Mouse (Mus musculus): ENCODE data around the gene Rab5c.

The Rab5c gene

DNA sequence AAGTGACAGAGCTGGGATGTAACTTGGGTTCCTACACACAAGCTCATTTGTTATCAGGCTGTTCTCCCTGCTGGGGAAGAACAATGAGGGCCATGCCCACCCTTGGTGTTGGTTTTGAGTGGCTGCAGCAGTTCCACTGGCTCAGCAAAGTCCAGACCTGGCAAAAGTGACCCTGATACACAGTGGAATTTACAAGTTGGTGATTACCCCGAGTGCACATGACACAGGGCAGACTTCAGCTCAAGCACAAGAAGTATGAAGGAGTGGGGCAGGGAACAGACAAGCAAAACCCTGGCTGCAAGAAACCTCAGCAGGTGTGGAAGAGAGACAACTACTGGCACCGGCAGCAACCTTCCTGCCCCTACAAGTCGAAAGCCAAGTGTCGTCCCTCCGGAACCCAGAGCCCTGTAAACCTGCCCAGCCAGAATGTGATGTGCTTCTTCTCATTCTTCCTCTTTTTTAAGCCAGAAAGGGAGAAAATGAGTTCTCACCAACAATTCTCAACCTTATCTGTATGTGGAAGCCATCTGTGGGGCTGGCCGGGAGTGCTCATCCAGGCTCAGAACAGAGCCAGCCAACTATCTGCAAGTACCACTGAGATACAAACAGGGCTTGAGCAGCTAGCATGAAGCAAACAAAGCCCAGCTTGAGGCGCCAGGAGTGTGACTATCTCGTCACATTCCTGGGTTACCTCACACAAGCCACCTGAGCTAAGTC, 16.1 kb downstream of the Rab5c start:
- no peak for DNase-seq (ENCODE audit: low spot score in 2 of 2)

DNA sequence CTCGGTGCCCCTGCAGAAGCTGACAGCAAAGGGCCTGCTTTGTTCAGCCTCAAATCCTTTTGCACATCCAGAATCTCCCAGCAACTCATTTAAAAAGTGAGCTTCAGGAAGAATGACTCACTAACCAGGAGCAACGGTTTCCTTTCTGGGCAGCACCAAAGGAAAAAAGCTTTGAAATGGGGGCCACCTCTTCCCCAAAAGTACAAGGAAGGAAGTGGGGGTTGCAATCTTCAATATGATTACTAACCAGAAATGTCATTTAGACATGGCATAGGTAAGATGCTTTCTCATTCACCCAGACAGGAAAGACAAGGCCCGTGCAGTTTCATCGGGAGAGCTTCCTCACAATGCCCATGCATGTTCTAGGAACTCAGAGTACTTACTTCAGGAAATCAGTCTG, 16.8 kb downstream of the Rab5c start:
- DNase-seq (ENCODE audit: low spot score in 2 of 2), result no peak

DNA sequence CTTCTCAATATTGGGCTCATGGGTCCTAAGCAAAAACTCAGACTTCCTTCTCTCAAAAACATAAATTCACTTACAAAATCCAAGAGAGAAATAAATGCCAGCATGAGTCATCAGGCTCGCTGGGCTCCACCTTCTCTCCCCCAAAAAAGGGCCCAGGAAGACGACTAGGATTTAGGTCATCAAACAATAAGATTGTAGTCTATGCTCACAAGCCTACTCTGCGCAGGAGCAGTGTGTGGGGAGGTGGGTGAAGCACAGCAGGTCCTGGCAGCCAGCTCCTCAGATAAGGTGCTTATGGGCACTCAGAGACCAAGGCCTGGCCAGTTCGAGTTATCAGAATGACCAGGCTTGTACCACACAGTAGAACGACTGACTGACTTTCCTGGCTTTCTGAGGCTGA, 17.7 kb downstream of the Rab5c start:
- no peak for DNase-seq (ENCODE audit: low spot score in 2 of 2)

DNA sequence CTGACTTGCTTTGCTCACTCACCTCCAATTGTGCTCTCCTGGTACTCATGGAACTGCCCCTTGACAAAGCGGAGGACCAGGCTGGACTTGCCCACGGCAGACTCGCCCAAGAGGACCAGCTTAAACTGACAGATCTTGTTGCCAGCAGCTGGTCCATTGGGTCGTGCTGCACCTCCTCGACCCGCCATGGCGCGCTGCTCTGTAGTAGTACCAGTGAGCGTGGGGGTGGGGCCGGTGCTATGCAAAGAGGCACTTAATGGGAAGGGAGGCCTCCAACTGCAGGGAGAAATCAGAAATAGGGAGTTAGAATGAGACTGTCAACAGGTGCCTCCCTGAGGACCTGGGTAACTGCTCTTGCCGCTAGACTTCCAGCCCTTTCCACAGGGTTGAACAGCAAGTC, 18.1 kb downstream of the Rab5c start:
- DNase-seq (ENCODE audit: low spot score in 2 of 2), result no peak

DNA sequence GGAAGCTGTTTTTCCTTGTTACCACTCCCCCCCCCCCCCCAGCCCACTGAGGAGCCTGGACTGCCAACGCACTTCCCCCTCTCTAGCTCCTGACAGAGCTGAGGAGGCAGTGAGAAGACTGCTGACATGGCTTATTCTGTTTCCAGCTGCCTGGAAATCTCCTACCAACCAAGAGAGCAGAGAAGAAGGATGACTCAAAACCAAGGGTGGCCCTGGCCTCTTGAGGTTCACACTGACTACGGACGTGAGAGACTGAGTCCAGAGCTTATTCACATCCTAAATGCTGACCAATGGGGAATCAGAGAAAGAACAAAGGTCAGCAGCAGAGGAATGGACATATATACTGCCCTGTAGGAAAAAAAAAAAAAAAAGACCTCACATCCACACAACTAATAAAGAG, 18.7 kb downstream of the Rab5c start:
- no peak for DNase-seq (ENCODE audit: low spot score in 2 of 2)

DNA sequence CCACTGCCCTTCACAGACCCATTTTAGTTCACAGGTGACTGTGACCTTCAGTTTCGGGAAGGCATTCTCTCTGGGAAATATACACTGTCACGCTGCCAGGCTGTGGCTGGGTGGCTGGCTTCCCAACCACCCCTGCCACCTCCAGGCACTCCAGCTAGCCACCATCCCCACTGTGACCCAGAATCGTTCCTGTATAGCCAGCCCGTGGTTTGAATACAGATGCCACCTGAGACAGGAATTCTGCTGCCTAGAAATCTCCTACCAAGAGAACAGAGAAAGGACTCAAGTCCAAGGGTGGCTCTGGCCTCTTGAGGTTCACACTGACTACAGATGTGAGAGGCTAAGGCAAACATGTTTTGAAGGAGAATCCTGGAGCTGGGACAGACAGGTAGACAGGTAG, 19.1 kb downstream of the Rab5c start:
- DNase-seq (ENCODE audit: low spot score in 2 of 2), result no peak

DNA sequence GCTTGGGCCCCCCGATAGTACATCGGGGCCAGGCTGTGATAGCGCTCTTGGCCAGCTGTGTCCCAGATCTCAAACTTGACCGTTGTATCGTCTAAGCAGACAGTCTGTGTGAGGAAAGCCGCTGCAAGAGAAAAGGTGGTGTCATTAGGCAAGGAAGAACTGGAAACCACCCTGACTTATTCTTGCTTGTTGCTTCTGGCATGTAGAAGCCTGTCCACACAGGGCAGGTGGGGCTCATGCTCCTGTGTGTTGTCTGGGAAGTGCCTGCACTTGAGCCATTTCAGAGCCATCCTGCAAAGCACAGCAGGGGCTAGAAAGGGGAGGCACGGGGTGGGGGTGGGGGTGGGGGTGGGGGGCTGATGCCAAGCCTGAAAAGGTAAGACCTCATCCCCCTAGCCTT, 19.6 kb downstream of the Rab5c start:
- no peak for DNase-seq (ENCODE audit: low spot score in 2 of 2)

DNA sequence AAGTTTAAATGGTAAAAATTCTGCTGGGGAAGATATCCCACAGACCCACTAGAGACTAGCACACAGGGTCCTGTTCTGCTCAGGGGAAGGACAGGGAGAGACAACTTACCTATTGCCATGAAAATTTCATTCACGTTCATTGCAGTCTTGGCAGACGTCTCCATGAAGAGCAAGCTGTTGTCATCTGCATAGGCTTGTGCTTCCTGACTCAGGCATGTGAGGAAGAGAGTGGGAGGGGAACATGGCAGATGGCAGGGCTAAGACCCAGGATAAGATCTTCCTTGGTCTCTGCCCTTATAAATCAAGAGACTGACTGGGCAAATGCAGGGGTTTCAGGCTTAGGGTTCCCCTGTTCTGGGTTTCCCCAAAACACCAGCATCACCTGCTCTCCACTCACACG, 21.4 kb downstream of the Rab5c start:
- no peak for DNase-seq (ENCODE audit: low spot score in 2 of 2)

DNA sequence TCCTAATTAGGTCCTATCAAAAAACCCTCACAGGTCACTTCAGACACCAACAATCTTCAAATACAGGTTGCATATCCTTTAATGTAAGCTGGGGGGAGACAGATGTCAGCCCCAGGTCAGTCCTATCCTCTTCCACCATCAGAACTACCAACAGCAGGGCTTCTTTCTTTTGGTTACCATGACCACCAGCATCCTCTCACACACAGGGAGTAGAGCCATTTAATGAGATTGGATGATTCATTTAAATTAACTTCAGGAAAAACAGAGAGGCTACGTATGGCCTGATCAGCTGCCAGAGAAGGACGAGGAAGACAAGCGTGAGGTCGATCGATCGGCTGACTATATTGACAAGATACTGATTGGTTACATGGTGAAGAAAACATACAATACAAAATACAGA, 23.1 kb downstream of the Rab5c start:
- no peak for DNase-seq (ENCODE audit: low spot score in 2 of 2)

DNA sequence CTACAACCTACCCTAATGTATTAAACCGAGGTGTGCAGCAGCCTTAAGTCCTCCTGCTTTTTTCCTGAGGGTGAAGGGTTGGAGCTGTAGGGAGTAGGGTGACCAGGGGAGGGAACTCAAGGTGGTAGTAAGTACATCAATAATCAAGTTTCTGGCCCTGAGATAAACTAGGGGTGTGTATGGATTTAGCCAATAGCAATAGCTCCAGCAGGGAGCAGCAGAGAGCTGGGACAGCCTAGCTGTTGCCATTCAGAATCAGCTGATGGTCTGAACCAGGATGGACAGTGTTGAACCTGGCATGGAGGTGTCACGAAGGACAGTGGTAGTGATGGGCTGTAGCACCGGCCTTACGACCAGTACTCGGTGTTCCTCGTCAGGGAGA, 23.5 kb downstream of the Rab5c start:
- DNase-seq (ENCODE audit: low spot score in 2 of 2), result peak; percentile 79 to 92

DNA sequence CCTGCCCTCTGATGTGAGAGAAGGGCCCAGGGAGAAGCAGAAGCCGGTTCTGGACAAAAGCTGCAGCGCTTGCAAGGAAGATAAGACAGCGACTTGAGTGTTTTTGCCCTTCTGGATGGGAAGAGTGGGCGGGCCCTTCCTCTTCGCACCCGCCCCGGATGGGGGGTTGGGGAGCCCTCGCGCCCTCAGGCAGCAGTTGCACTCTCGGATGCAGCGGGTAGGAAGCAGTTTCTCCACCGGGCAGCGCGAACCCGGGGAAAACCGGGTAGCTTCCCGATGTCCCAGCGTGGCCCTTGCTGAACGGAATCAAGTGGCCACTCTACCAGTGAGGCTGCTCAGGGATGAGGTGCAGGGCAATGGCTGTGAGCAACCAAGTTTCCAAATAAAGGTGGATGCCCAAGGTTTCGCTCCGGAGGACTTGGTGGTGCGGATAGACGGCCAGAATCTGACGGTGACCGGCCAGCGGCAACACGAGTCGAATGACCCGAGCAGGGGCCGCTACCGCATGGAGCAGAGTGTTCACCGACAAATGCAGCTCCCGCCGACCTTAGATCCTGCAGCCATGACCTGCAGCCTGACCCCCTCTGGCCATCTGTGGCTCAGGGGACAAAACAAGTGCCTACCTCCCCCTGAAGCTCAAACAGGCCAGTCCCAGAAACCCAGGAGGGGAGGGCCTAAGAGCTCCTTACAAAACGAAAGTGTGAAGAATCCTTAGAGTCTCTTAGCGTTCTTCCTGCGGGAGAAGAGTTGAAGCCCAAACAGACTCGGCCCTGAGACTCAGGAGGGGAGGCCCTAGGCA, 24.1 kb downstream of the Rab5c start, which contains the start of gene Hspb9:
Gene Hspb9 (plus strand): TSS at position 116 of the 799 bp plus-strand sequence.
- peak; percentile 65 to 80 for DNase-seq (ENCODE audit: low spot score in 2 of 2)

DNA sequence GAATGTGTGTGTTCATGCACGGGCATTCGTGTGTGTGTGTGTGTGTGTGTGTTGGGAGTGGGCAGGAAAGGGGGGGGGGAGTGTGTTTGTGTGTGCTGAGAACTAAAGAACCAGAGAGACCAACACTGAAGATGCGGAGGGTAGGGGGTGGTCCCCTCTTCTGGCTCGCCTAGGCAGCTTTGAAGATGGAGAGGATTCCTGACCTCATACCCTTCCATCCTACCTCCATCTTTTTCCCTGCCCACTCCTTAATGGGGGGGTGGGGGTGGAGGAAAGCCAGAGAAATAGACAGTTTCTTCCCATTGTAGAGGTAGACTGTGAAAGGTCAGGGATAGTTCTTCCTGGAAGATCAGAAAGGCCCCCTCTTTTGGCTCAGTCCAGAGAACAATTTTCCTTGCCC, 24.8 kb downstream of the Rab5c start:
- DNase-seq (ENCODE audit: low spot score in 2 of 2), result no peak

DNA sequence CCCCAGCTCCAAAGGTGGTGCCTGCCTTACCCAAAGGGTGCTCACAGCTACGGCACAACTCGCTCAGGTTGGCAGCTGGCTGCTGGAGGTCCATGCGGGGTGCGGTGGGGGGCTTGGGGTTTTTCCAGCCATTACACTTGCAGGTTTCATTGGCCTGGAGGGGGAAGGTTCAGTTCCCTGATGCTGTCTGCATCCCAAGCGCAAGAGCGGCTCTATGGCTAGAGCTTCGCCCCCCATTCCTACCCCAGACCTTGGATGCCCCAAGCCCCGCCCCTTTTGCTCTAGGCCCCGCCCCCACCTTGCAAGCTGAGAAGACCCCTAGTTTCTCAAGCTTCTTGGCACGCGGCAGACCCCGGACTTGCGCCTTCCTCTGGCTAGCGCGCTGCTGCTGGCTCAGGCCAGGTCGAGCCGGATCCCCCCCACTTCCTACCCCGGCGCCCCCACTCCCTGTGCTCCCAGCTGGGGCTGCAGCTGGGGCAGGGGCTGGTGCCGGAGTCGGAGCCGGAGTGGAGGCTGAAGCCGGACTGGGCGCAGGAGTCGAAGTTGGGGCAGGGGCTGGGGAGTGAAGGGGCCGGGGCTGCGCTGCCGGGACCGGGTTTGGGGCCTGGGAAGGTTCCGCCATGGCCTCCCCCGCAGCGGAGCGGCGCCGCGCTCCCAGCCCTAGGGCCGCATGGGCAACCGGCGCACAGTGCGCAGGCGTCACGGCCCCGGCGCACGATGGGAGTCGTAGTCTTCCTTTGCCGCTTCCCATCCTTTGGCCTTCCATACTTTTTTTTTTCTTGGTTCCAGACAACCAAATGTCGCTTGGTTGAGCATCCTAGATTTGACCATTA, 26.0 kb downstream of the Rab5c start, which contains the start of gene Kat2a:
Gene Kat2a (minus strand): TSS at position 683 of the 833 bp plus-strand sequence.
- DNase-seq (ENCODE audit: low spot score in 2 of 2), result peak; percentile 60 to 82

DNA sequence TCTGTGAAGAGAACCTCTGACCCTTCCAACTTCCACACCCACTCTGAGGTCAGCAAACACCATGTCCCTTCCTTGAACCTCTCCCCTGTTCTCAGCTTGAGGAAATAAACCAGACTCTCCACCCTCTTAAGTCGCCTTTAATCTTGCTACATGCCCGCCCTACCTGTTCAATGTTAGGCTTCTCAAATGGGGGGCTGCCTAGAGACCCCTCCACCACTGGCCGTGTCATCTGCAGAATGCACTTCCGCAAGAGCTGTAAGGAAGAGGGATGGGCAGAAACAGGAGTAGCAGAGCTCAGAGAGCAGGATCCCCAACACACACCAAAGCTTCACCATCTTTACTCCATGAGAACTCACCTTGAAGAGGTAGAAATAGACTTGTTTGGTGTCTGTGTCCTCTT, 27.0 kb downstream of the Rab5c start:
- DNase-seq (ENCODE audit: low spot score in 2 of 2), result no peak

DNA sequence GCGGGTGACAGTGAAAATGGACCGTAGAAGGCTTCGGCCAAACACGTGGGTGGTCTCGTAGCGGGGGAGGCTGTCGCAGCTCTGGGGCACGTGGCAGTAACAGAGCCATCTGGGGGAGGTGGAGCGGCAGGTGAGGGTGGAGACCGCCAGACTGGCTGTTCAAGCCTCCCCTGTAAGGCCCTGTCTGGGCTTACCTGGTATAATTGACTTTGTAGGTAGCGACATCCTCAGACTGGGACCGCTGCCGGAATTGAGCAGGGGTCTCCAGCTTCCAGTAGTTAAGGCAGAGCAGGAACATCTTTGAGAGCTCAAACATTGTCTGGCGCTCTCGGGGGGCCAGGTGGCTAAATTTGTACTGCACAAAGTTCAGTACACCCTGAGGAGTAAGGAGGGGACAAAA, 27.5 kb downstream of the Rab5c start:
- DNase-seq (ENCODE audit: low spot score in 2 of 2), result no peak

DNA sequence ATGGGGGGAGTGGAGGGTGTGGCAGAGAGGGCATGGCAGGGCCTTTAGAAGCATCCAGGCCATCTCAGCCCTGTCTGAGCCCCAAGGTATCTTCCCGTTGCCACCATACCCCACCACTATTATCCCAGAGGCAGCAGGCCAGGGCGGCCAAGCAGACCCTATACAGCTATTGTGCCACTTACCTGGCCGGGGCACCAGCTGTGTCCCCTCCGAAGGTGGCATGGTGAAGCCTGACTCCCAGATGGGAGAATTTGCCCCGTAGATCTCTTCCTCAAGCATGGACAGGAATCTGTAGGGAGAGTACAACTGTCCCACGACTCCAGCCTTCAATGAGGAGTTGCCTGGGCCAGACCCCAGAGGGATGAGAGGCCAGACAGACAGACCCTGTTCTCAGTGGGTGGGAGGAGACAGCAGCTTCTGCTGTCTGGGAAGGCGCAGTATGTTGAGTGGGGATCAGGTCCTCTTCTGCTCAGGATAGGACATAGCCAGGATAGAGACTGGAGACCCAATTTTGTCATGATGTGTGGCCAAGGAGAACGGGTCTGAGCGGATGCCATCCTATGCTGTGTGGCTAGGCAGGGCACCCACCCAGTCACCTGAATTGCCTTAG, 28.7 kb downstream of the Rab5c start:
- no peak for DNase-seq (ENCODE audit: low spot score in 2 of 2)

DNA sequence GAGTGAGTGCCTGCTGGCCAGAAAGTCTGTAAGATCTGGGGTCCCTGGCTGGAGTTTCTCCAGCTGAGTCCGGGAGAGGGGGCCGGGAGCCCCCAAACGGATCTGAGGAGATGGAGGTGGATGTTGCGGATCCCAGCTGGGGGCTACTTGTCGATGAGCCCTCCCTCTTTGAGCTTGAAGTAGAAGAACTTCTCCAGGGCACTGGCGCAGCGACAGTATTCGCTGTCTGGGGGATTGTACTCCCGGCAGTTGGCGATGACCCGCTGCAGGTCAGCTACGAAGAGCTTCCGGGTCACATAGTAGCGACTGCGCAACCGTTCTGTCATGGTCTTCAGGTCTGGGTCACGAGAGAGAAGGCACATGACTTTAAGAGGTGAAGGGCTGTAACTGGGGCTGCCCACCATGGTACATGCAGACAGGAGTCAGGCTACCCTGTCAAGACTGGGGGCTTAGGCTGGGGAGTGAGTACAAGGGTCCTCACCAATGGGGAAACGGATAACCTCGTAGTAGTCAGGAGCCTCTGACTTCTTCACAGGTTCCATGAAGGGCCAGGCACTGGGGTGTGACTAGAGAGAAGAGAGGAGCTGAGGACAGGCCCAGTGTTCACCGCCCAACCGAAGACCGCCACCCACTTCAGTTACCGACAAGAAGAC, 32.8 kb downstream of the Rab5c start:
- DNase-seq (ENCODE audit: low spot score in 2 of 2), result no peak

DNA sequence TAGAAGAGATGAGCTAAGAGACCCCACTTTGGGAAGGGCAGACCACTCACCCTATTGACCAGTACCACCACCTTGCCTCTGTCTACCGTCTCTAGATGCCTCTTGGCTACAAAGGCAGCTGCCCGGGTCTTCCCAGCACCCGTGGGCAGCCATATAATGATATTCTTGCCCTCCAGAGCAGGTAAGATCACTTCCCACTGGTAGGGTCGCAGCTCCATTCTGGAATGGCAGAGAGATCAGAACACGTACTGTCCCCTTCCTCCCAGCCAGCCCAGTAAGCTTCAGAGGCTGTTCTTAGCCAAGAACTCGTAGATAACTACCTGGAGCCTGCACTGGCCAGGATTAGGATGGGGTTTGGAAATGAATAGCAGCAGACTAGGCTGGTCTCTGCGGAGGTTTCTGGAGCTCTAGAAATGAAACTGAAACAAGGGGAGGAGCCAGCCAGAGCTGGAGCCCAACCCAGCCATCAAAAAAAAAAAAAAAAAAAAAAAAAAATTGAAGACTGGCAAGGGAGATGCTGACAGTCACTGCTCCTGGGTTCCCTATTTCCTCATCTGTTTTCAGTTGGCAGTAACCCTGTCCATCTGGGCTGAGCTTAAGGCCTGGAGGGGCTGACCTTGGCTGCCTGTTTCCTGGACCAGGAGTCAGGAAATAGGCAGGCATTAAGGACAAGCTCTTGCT, 34.0 kb downstream of the Rab5c start, which contains the start of gene Dhx58:
Gene Dhx58 (minus strand): TSS at position 421 of the 681 bp plus-strand sequence.
- no peak for DNase-seq (ENCODE audit: low spot score in 2 of 2)

DNA sequence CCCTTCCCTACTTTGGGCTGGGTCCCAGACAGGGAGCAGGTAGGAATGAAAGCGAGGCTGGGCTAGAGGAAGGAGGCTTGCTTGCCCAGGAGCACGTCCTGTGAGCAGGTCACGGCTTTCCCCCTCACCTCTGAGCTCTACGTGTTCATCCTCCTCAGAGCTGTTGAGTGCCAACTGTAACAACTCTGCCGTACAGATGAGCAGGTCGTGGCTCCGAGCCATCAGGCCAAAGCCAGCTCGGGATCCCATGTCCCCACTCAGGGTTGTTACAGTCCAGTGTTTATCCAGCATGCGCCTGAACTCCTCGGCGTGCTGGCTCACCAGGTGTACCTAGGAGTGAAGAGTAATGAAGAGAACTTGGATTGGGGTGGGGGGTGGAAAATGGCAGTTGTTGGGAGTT, 34.6 kb downstream of the Rab5c start:
- no peak for DNase-seq (ENCODE audit: low spot score in 2 of 2)

DNA sequence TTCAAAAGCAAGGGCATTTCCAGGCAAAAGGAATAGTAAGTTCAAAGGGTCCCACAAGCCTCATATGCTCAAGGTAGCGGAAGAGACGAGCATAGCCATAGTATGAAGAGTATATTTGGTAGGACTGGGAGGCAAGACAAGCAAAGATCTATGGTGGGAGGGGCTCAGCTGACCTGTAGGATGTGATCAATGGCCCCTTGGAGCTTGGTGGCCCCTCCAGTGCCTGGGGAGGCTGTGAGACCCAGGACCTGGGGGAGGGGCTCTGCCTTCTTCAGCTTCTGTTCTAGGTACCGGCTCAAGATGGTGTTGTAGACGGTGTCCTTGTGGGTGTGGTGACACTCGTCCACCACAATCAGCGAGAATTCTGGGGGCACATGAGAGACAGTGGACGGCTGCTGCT, 35.1 kb downstream of the Rab5c start:
- DNase-seq (ENCODE audit: low spot score in 2 of 2), result no peak
